Mouse (Mus musculus) ES-E14 (cell line): ENCODE data around the gene Zfp605. TPM values are rescaled to one million over a fixed set of nuclear protein-coding genes. Genes with fewer than 3 reads are reported as not detected.

ENCODE experiments used
- DNase-seq: peaks from one replicate; pipeline ENCODE4 v3.0.0-alpha.2; 2013; ENCODE audit warnings: low read depth, low spot score
- H3K27ac ChIP-seq: 2 replicates; pipeline ENCODE4 v1.5.1; 2012; ENCODE audit warnings: low read depth, mild to moderate bottlenecking, low read length, moderate library complexity, mixed read lengths; ENCODE audit not compliant: poor library complexity, insufficient read depth, severe bottlenecking
- H3K36me3 ChIP-seq: 2 replicates; pipeline ENCODE4 v1.6.1; 2012; ENCODE audit warnings: mild to moderate bottlenecking, low read length, moderate library complexity, mixed read lengths; ENCODE audit not compliant: control insufficient read depth, poor library complexity, insufficient read depth, severe bottlenecking
- H3K4me1 ChIP-seq, 2 experiments: fragments of 150-350 bp in 1 of 2; sonication (generic) in 1 of 2; 2 replicates each; pipeline ENCODE4 v1.6.1; 2012; ENCODE audit warnings: low read length in 2 of 2, mild to moderate bottlenecking in 1 of 2, mixed read lengths in 1 of 2; ENCODE audit not compliant: control insufficient read depth in 2 of 2, insufficient read depth in 2 of 2, poor library complexity in 1 of 2
- H3K4me3 ChIP-seq, 2 experiments: fragments of 150-350 bp in 1 of 2; sonication (generic) in 1 of 2; 2 replicates each; pipeline ENCODE4 v1.5.1; 2012; ENCODE audit warnings: low read length in 2 of 2, low read depth in 1 of 2, mild to moderate bottlenecking in 1 of 2, mixed read lengths in 1 of 2; ENCODE audit not compliant: insufficient read depth in 1 of 2, poor library complexity in 1 of 2, severe bottlenecking in 1 of 2
- H3K9ac ChIP-seq: 2 replicates; pipeline ENCODE4 v1.6.1; 2012; ENCODE audit warnings: low read depth, mild to moderate bottlenecking, low read length, mixed read lengths; ENCODE audit not compliant: poor library complexity, insufficient read depth, severe bottlenecking
- H3K9me3 ChIP-seq: fragments of 150-350 bp; sonication (generic); 2 replicates; pipeline ENCODE4 v1.6.1; 2012; ENCODE audit warnings: low read depth, mild to moderate bottlenecking, low read length; ENCODE audit not compliant: control insufficient read depth, insufficient read depth
- CHD2 ChIP-seq: IDR thresholded peaks from 2 replicates; pipeline ENCODE4 v1.6.1; 2014; ENCODE audit warnings: mild to moderate bottlenecking, low read depth, low read length, inconsistent platforms
- HCFC1 ChIP-seq: IDR thresholded peaks from 2 replicates; pipeline ENCODE4 v1.6.1; 2012; ENCODE audit warnings: low read length, inconsistent platforms, borderline replicate concordance; ENCODE audit not compliant: insufficient read depth
- MAFK ChIP-seq: IDR thresholded peaks from 2 replicates; pipeline ENCODE4 v1.6.1; 2014; ENCODE audit warnings: mild to moderate bottlenecking, low read depth, low read length, inconsistent platforms; ENCODE audit not compliant: insufficient read depth
- ZC3H11A ChIP-seq: IDR thresholded peaks from 2 replicates; pipeline ENCODE4 v1.6.1; 2012; ENCODE audit warnings: low read depth, mild to moderate bottlenecking, inconsistent platforms, low read length, borderline replicate concordance
- ZNF384 ChIP-seq: IDR thresholded peaks from 2 replicates; pipeline ENCODE4 v1.6.1; 2012; ENCODE audit warnings: low read depth, low read length, inconsistent platforms
- in situ Hi-C, 2 experiments: fragments of 600-800 bp; cut with MboI; formaldehyde crosslinking; loops; one replicate each; pipeline ENCODE4 v1.15.1; 2025; ENCODE audit warnings: low sequenced_read_pairs in 2 of 2, inconsistent platforms in 1 of 2; ENCODE audit not compliant: unreplicated experiment in 2 of 2
- total RNA-seq: library from RNA; depleted of rRNA; stranded (reverse); fragments of 300-350 nt; gene quantifications from 2 replicates; pipeline ENCODE4 v1.2.3, GENCODE M21; 2012

Gene Zfp605
- total RNA-seq, 1 experiment, result 8.9 TPM

DNA sequence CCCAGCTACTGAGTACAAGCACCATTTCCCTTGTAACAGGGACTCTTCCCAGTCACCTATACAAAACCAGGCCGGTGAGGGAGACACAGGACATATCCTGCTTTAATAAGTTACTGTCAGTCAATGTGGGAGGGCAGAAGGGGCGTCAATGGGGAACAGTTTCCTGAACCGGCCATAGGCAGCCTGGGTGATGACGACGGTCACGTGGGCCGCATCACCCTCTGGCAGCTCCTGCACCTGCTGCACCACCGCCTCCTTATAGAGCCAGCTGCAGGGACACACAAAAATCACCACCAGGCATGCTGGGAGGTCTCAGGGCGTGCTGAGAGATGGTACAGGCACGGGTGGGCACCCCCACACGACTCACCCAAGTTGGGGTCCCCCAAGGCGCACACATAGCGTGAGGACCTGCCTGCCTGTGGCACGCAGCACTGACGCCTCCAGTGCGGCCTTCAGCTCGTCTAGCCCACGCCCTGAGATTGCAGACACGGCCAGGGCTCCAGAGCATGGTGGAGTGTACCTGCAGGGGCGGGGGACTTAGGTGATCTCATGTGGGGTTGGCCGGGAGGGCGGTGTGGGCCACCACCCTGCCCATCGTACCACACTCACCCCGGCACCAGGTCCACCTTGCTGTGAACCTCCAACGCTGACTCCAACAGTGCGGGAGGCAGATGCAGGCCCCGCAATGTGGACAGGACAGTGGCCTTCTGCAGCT is 5.8 kb upstream of the Zfp605 start:
- DNase-seq, result no peak
- in situ Hi-C loops, result no loop called here
- H3K9ac ChIP-seq, result no peak overlapping the region
- no peak overlapping the region for H3K27ac ChIP-seq
- no peak for TF ChIP-seq CHD2
- no peak for TF ChIP-seq MAFK
- no peak for TF ChIP-seq ZNF384
- TF ChIP-seq ZC3H11A, result no peak
- TF ChIP-seq HCFC1, result no peak
- H3K4me3 ChIP-seq, result peak overlapping the region in 1 of 2 experiments; percentile 17; a peak in 1 of 4 replicates
- no peaks in the 10 kb centered on the region for H3K9me3 ChIP-seq
- peaks cover 0 to 52% of the 10 kb centered on the region in 2 experiments; a peak in 2 of 4 replicates for H3K4me1 ChIP-seq
- peaks cover 48% of the 10 kb centered on the region for H3K36me3 ChIP-seq

GRCm38 (mm10) chr5:110104616-110105380 is 5.1 kb upstream of the Zfp605 start:
- DNase-seq, result no peak

DNA sequence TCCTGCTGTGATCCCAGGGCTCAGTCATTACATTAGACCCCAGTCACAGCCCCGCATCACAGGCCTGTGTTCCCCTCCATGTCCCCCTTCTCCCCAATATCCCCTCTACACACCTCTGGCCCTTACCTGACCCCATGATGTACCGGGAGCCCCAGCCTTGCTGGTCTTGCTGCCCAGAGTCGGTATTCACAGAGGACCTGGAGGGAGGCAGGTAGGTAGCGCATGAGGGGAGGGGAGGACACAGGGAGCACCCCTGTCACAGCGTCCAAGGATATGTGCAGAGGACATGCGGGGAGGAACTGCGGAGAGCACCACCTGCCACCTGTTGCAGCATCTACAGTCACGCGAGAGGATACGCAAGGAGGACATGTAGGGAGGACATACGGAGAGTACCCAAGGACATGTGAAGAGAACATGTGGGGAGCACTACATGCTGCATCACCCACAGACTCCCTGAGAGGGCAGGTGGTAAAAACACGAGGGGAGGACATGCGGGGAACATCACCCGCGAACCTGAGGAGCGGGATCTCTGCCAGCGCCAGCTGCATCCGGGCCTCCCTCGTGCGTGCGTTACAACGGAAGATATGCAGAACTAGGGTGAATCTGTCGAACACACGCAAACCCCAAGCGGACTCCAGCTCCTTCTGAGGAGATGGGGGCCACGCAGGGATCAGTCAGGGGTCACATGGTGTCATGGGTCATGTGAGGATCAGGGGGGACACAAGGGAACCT is 3.6 kb upstream of the Zfp605 start:
- Histone ChIP-seq H3K9ac (peak overlapping the region; percentile 98), H3K36me3 (peaks cover 48% of the 10 kb centered on the region), H3K4me3 (peak overlapping the region; percentile 83 to 99), H3K27ac (peak overlapping the region; percentile 100; the same call in 1 of the 2 replicates), H3K9me3 (no peaks in the 10 kb centered on the region), H3K4me1 (peaks cover 0 to 36% of the 10 kb centered on the region in 2 experiments; a peak in 2 of 4 replicates)
- TF ChIP-seq HCFC1, result no peak
- no peak for DNase-seq
- in situ Hi-C loops, result no loop called here

More at GRCm38 (mm10) chr5:110104616-110105380, 5.1 kb upstream of the Zfp605 start:
- H3K4me1 ChIP-seq, result peaks cover 0 to 50% of the 10 kb centered on the region in 2 experiments; a peak in 2 of 4 replicates
- no peaks in the 10 kb centered on the region for H3K9me3 ChIP-seq
- H3K36me3 ChIP-seq, result peaks cover 48% of the 10 kb centered on the region
- in situ Hi-C loops, result no loop called here
- peak overlapping the region; percentile 5 to 17; a peak in 2 of 4 replicates for H3K4me3 ChIP-seq
- no peak overlapping the region for H3K27ac ChIP-seq
- H3K9ac ChIP-seq, result no peak overlapping the region; the same call in 1 of the 2 replicates
- TF ChIP-seq MAFK, result no peak
- no peak for TF ChIP-seq ZNF384
- no peak for TF ChIP-seq CHD2
- no peak for TF ChIP-seq ZC3H11A
- TF ChIP-seq HCFC1, result no peak

GRCm38 (mm10) chr5:110106901-110107564 is 2.9 kb upstream of the Zfp605 start:
- Histone ChIP-seq H3K4me3 (peak overlapping the region; percentile 83 to 99), H3K27ac (peak overlapping the region; percentile 100), H3K9ac (peak overlapping the region; percentile 98), H3K9me3 (no peaks in the 10 kb centered on the region), H3K4me1 (peaks cover 0 to 30% of the 10 kb centered on the region in 2 experiments; a peak in 2 of 4 replicates), H3K36me3 (peaks cover 48% of the 10 kb centered on the region)
- no peak for DNase-seq
- TF ChIP-seq ZC3H11A, result no peak
- TF ChIP-seq ZNF384, result no peak
- in situ Hi-C loops, result no loop called here
